Mouse (Mus musculus): ENCODE results near the gene Hrh1.

The Hrh1 gene

DNA sequence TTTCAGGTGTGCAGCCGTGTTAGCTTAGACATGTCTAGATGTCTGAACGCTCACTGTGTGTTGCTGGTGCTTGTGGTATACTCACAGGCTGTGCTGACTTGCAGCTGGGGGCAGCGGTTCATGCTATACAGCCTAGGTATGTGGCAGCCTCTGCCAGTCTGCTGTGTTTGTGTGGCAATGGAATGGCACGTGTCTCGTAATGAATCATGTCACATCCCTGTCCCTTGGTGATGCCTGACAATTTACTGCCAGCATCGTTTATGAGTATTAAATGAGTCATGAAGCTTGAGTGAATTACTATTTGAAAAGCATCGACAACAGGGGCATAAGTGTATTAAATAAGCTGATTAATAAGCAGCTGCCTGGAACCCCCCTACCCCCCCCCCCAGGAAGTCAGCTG lies 9.3 kb downstream of the Hrh1 start:
- no peak for DNase-seq

GRCm38 (mm10) chr6:114408278-114408677 lies 10.5 kb downstream of the Hrh1 start:
- DNase-seq = peak; percentile 93

- DNase-seq = no peak
Measured at GRCm38 (mm10) chr6:114411913-114412312, 14.2 kb downstream of the Hrh1 start.

- no peak for DNase-seq
Measured at GRCm38 (mm10) chr6:114414510-114414909, 16.8 kb downstream of the Hrh1 start.

GRCm38 (mm10) chr6:114418037-114418436 lies 20.3 kb downstream of the Hrh1 start:
- peak; percentile 95 for DNase-seq

- no peak for DNase-seq
Measured at GRCm38 (mm10) chr6:114421061-114421460, 23.3 kb downstream of the Hrh1 start.

GRCm38 (mm10) chr6:114423051-114423676 lies 25.4 kb downstream of the Hrh1 start:
- DNase-seq = no peak

DNA sequence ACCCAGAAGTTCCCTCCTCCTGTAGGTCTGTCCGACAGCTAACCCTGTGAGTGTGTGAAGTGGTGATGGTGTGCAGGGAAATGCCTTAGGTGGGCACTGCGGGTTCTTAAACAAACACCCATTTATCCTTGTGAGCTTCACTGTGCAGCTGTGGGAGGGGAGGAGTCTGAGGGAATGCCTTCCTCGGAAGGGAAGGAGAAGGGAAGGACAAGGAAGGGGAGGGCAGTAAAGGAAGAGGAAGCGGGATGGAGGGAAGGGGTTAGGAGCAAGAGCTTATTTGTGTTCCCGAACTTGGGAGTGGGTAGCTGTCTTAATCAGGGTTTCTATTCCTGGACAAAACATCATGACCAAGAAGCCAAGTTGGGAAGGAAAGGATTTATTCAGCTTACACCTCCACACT lies 27.6 kb downstream of the Hrh1 start:
- no peak for DNase-seq

DNA sequence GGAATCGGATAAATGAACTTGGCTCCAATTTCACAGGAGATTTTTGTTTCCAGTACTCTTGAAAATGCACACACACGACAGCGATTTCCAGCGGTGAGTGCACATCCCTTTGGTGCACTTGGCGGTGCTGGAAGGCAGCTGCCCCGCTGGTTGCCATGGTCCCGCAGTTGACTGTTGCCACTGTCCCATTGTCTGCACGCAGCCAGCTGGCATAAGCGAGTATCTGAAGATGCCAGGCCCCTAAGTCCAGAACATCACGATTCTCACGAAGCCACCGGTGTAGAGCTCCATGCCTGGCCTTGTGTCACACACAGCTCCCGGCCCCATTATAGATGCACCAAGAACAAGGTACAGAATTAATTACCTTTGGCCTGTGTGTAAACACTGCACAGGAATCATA lies 29.9 kb downstream of the Hrh1 start:
- DNase-seq = no peak

DNA sequence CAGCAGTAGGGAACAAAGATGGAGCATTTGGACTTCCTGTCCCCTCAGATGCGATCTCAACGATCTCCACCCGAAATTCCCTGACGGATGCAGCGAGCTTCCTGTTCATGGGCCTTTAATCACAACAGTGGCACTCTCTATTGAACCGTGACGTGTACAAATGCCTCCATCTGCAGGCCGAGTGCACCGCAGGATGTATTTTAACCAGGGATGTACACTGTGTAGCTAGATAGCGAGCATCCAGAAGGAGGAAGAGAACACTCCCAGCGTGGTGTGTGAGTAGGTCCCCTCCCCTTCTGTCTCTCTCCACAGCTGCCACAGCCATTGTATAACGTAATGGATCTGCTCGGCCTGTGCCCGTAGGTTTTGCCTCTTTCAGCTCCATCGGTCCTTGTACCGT lies 31.1 kb downstream of the Hrh1 start:
- DNase-seq = no peak

DNA sequence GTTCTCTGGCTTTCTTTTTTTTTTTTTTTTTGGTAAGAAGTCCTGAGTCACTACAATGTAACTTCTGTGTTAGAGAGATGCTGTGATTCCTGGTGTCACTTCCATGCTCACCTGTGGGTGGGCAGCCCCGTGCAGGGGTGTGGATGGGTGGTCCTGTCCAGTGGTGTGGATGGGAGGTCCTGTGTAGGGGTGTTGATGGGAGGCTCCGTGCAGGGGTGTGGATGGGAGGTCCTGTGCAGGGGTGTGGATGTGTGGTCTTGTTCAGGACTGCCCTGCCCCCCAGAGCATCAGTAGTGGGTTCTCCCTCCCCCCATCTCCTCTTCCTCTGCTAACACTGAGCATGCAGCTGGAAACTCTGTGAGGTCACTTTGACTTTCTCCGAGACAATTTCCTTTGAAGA lies 34.9 kb downstream of the Hrh1 start:
- DNase-seq = no peak

GRCm38 (mm10) chr6:114434524-114434923 lies 36.8 kb downstream of the Hrh1 start:
- DNase-seq = no peak

GRCm38 (mm10) chr6:114440302-114440701 lies 42.6 kb downstream of the Hrh1 start:
- no peak for DNase-seq

- DNase-seq = no peak
Measured at GRCm38 (mm10) chr6:114440788-114441453, 43.2 kb downstream of the Hrh1 start.

GRCm38 (mm10) chr6:114444247-114444844 lies 46.6 kb downstream of the Hrh1 start:
- no peak for DNase-seq

GRCm38 (mm10) chr6:114444976-114445375 lies 47.2 kb downstream of the Hrh1 start:
- DNase-seq = no peak

GRCm38 (mm10) chr6:114448888-114449287 lies 51.2 kb downstream of the Hrh1 start:
- DNase-seq = peak; percentile 94

DNA sequence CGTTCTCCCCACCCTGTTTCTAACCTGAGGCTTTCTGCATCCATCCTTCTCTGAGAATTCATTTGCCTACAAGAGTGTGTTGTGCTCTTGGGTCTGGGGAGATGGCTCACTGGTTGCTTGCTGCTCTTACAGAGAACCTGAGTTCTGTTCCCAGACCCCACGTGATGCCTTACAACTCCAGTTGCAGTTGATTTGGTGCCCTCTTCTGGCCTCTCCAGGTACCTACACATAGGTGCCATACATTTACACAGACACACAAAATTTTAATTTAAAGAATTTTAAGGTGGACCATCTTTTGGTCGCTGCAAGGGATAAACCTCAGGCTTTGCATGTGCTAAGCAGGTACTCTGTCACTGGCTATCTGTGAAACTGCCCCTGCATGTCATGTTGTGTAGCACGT lies 57.5 kb downstream of the Hrh1 start:
- DNase-seq = no peak

- peak; percentile 93 for DNase-seq
Measured at GRCm38 (mm10) chr6:114456255-114457042, 58.7 kb downstream of the Hrh1 start.

DNA sequence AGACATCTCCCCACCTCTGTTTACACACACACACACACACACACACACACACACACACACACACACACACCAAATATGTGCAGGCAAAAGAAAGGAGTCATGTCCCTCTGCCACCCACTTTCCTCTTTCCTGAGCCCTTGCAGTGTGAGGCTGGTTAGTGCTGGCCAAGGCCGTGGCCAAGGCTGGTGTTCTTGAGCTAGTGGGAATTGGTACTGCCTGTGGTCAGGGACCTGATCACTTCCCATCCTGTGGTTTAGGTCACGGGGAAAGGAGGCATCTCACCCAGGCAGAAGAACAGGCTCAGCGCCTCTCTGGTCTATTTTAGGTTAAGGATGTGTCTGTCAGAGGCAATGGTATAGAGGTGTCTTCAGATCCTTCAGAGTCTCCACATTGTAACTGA lies 59.6 kb downstream of the Hrh1 start:
- peak; percentile 93 for DNase-seq

GRCm38 (mm10) chr6:114458191-114458590 lies 60.5 kb downstream of the Hrh1 start:
- DNase-seq = peak; percentile 95

GRCm38 (mm10) chr6:114459969-114460368 lies 62.2 kb downstream of the Hrh1 start:
- no peak for DNase-seq

DNA sequence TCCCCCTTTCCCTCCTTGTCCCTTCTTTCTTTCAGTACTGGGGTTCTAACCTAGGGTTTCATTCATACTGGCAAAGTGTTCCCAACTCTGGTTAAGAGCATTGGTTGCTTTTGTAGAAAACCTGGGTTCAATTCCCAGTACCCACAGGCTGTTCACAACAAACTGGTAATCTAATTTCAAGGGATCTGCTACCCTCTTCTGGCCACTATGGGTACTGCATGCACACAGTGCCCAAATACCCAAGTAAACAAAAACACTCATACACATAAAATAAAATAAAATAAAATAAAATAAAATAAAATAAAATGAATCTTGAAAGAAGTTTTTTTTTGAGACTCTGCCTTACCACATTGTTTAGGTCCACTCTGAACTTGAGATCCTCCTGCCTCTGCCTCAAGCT lies 63.8 kb downstream of the Hrh1 start:
- DNase-seq = no peak

- no peak for DNase-seq
Measured at GRCm38 (mm10) chr6:114462747-114463146, 65.0 kb downstream of the Hrh1 start.

Data from heart, adult 11 months (tissue).